Mouse (Mus musculus): ENCODE results near the gene Lrp6. TPM values are rescaled to one million over a fixed set of nuclear protein-coding genes. Genes with fewer than 3 reads are reported as not detected.

Lrp6 gene
- polyA plus RNA-seq, 1 experiment from 2014 or later, result 24.7 TPM

Other genes with a start within 250 kb of the Lrp6 start
- 3.8 and 4.5 TPM in 2 replicates for gene Bcl2l14, start 170.6 kb downstream of the Lrp6 start, polyA plus RNA-seq (2015; fragmentation: Nextera tagmentation; extraction: Ambion mirVana)
- gene Mansc1, start 65.5 kb upstream of the Lrp6 start, polyA plus RNA-seq (2015; fragmentation: Nextera tagmentation; extraction: Ambion mirVana), result 6.1 and 7.4 TPM in 2 replicates
- 13.4 and 15.9 TPM in 2 replicates for gene Borcs5, start 72.5 kb upstream of the Lrp6 start, polyA plus RNA-seq (2015; fragmentation: Nextera tagmentation; extraction: Ambion mirVana)
- gene Dusp16, start 225.7 kb upstream of the Lrp6 start, polyA plus RNA-seq (2015; fragmentation: Nextera tagmentation; extraction: Ambion mirVana), result 10.5 and 11.6 TPM in 2 replicates